Mouse (Mus musculus): ENCODE data around the gene Gm20390. TPM values are rescaled to one million over a fixed set of nuclear protein-coding genes. Genes with fewer than 3 reads are reported as not detected.
A peak's percentile ranks its signal among the peaks of the same experiment; 100 is the strongest.

Gm20390 gene
- polyA plus RNA-seq (2012; rRNA removed) = 49.4 and 49.9 TPM in 2 replicates

GRCm38 (mm10) chr11:93968005-93968847 lies at the start of gene Gm20390, which contains the start of gene Nme1:
Gene Gm20390, minus strand, starts transcription at chr11:93968293.
Gene Nme1, minus strand, starts transcription at chr11:93968521.
- peak; percentile 93 for DNase-seq (ENCODE audit: low spot score)

- DNase-seq (ENCODE audit: low spot score) = no peak
Measured at GRCm38 (mm10) chr11:94003346-94003745, 35.3 kb upstream of the Gm20390 start.

GRCm38 (mm10) chr11:93999276-93999675 lies 31.2 kb upstream of the Gm20390 start:
- DNase-seq (ENCODE audit: low spot score) = no peak

- DNase-seq (ENCODE audit: low spot score) = no peak
Measured at GRCm38 (mm10) chr11:93997141-93997775, 29.2 kb upstream of the Gm20390 start.

GRCm38 (mm10) chr11:93996306-93997140 lies 28.4 kb upstream of the Gm20390 start:
- no peak for DNase-seq (ENCODE audit: low spot score)

GRCm38 (mm10) chr11:93995720-93996305 lies 27.7 kb upstream of the Gm20390 start, which contains the start of gene Spag9:
Gene Spag9, plus strand, starts transcription at chr11:93996091.
- peak; percentile 87 for DNase-seq (ENCODE audit: low spot score)

GRCm38 (mm10) chr11:93995111-93995719 lies 27.1 kb upstream of the Gm20390 start:
- peak; percentile 60 for DNase-seq (ENCODE audit: low spot score)

- DNase-seq (ENCODE audit: low spot score) = no peak
Measured at GRCm38 (mm10) chr11:93994531-93994930, 26.4 kb upstream of the Gm20390 start.

GRCm38 (mm10) chr11:93988328-93989062 lies 20.4 kb upstream of the Gm20390 start:
- no peak for DNase-seq (ENCODE audit: low spot score)

GRCm38 (mm10) chr11:93987625-93988327 lies 19.7 kb upstream of the Gm20390 start:
- no peak for DNase-seq (ENCODE audit: low spot score)

- DNase-seq (ENCODE audit: low spot score) = no peak
Measured at GRCm38 (mm10) chr11:93987026-93987425, 18.9 kb upstream of the Gm20390 start.

- no peak for DNase-seq (ENCODE audit: low spot score)
Measured at GRCm38 (mm10) chr11:93986298-93986697, 18.2 kb upstream of the Gm20390 start.

GRCm38 (mm10) chr11:93985265-93985664 lies 17.2 kb upstream of the Gm20390 start:
- no peak for DNase-seq (ENCODE audit: low spot score)

GRCm38 (mm10) chr11:93984619-93985018 lies 16.5 kb upstream of the Gm20390 start:
- no peak for DNase-seq (ENCODE audit: low spot score)

GRCm38 (mm10) chr11:93979502-93980049 lies 11.5 kb upstream of the Gm20390 start:
- DNase-seq (ENCODE audit: low spot score) = no peak

- DNase-seq (ENCODE audit: low spot score) = no peak
Measured at GRCm38 (mm10) chr11:93972951-93973350, 4.9 kb upstream of the Gm20390 start.

- DNase-seq (ENCODE audit: low spot score) = no peak
Measured at GRCm38 (mm10) chr11:93969799-93970198, 1.7 kb upstream of the Gm20390 start.

GRCm38 (mm10) chr11:93969171-93969570 lies 1.1 kb upstream of the Gm20390 start:
- DNase-seq (ENCODE audit: low spot score) = no peak

- no peak for DNase-seq (ENCODE audit: low spot score)
Measured at GRCm38 (mm10) chr11:93968848-93969128, 695 bp upstream of the Gm20390 start.

- DNase-seq (ENCODE audit: low spot score) = no peak
Measured at GRCm38 (mm10) chr11:93967381-93967780, 712 bp downstream of the Gm20390 start.

Measured in urinary bladder, adult 2 months (tissue).